Mouse (Mus musculus): Measurements from ENCODE around the gene Gpx5. TPM values are rescaled to one million over a fixed set of nuclear protein-coding genes. Genes with fewer than 3 reads are reported as not detected.
A peak's percentile ranks its signal among the peaks of the same experiment; 100 is the strongest.

Gpx5 gene
- polyA plus RNA-seq, 1 experiment from 2014 or later, result not detected

GRCm38 (mm10) chr13:21244089-21244488, 48.4 kb downstream of the Gpx5 start:
- 86% methylated on average over 5 of the region's 5 CpGs for WGBS

GRCm38 (mm10) chr13:21243196-21243595, 49.3 kb downstream of the Gpx5 start:
- WGBS, result 19% methylated on average over 13 of the region's 13 CpGs
- ATAC-seq, result no peak
- peak overlapping the region; percentile 18 for H3K4me3 ChIP-seq (ENCODE audit: low read length)
- no peak overlapping the region for H3K9ac ChIP-seq (ENCODE audit: low read depth, low read length)
- H3K27ac ChIP-seq (ENCODE audit: low read depth, low read length), result no peak overlapping the region
- H3K36me3 ChIP-seq (ENCODE audit: control insufficient read depth, insufficient read depth, low read length), result no peaks in the 10 kb centered on the region
- H3K4me1 ChIP-seq (ENCODE audit: control insufficient read depth, insufficient read depth, low read depth, low read length), result 0 out of 2 replicates have a peak, but pooled peaks cover 2% of the 10 kb centered on the region
- H3K9me3 ChIP-seq (ENCODE audit: control insufficient read depth, low read length), result no peaks in the 10 kb centered on the region
- peaks cover 8% of the 10 kb centered on the region; the same call in 1 of the 2 replicates for H3K27me3 ChIP-seq (replicated peaks; ENCODE audit: control insufficient read depth, insufficient read depth, low read length)
- peak overlapping the region; percentile 46 for H3K4me2 ChIP-seq (ENCODE audit: low read length)

More at GRCm38 (mm10) chr13:21244089-21244488, 48.4 kb downstream of the Gpx5 start:
- H3K4me2 ChIP-seq (ENCODE audit: low read length), result no peak overlapping the region
- no peaks in the 10 kb centered on the region for H3K36me3 ChIP-seq (ENCODE audit: control insufficient read depth, insufficient read depth, low read length)
- no peak overlapping the region for H3K27ac ChIP-seq (ENCODE audit: low read depth, low read length)
- H3K4me3 ChIP-seq (ENCODE audit: low read length), result no peak overlapping the region
- ATAC-seq, result no peak
- H3K4me1 ChIP-seq (ENCODE audit: control insufficient read depth, insufficient read depth, low read depth, low read length), result 0 out of 2 replicates have a peak, but pooled peaks cover 2% of the 10 kb centered on the region
- no peak overlapping the region for H3K9ac ChIP-seq (ENCODE audit: low read depth, low read length)
- no peaks in the 10 kb centered on the region for H3K9me3 ChIP-seq (ENCODE audit: control insufficient read depth, low read length)
- H3K27me3 ChIP-seq (replicated peaks; ENCODE audit: control insufficient read depth, insufficient read depth, low read length), result peaks cover 8% of the 10 kb centered on the region; the same call in 1 of the 2 replicates

- no peaks in the 10 kb centered on the region for H3K9me3 ChIP-seq (ENCODE audit: control insufficient read depth, low read length)
- H3K27me3 ChIP-seq (replicated peaks; ENCODE audit: control insufficient read depth, insufficient read depth, low read length), result peaks cover 8% of the 10 kb centered on the region; the same call in 1 of the 2 replicates
- H3K36me3 ChIP-seq (ENCODE audit: control insufficient read depth, insufficient read depth, low read length), result no peaks in the 10 kb centered on the region
- 0 out of 2 replicates have a peak, but pooled peaks cover 2% of the 10 kb centered on the region for H3K4me1 ChIP-seq (ENCODE audit: control insufficient read depth, insufficient read depth, low read depth, low read length)
- WGBS, result 7% methylated on average over 16 of the region's 16 CpGs
- H3K4me3 ChIP-seq (ENCODE audit: low read length), result peak overlapping the region; percentile 18
- H3K27ac ChIP-seq (ENCODE audit: low read depth, low read length), result no peak overlapping the region
- H3K9ac ChIP-seq (ENCODE audit: low read depth, low read length), result no peak overlapping the region
- H3K4me2 ChIP-seq (ENCODE audit: low read length), result peak overlapping the region; percentile 46
- no peak for ATAC-seq
Observed at GRCm38 (mm10) chr13:21242408-21243125, 50.0 kb downstream of the Gpx5 start.

- H3K9me3 ChIP-seq (ENCODE audit: control insufficient read depth, low read length), result no peaks in the 10 kb centered on the region
- peak; percentile 73 for ATAC-seq
- H3K9ac ChIP-seq (ENCODE audit: low read depth, low read length), result no peak overlapping the region
- 12% methylated on average over 7 of the region's 7 CpGs for WGBS
- H3K27ac ChIP-seq (ENCODE audit: low read depth, low read length), result no peak overlapping the region
- H3K36me3 ChIP-seq (ENCODE audit: control insufficient read depth, insufficient read depth, low read length), result no peaks in the 10 kb centered on the region
- H3K27me3 ChIP-seq (replicated peaks; ENCODE audit: control insufficient read depth, insufficient read depth, low read length), result peaks cover 8% of the 10 kb centered on the region; the same call in 1 of the 2 replicates
- H3K4me2 ChIP-seq (ENCODE audit: low read length), result no peak overlapping the region
- H3K4me3 ChIP-seq (ENCODE audit: low read length), result no peak overlapping the region
- H3K4me1 ChIP-seq (ENCODE audit: control insufficient read depth, insufficient read depth, low read depth, low read length), result 0 out of 2 replicates have a peak, but pooled peaks cover 2% of the 10 kb centered on the region
Observed at GRCm38 (mm10) chr13:21240788-21241187, 51.7 kb downstream of the Gpx5 start.

GRCm38 (mm10) chr13:21237161-21237560, 55.4 kb downstream of the Gpx5 start:
- WGBS, result 86% methylated on average over 6 of the region's 6 CpGs
- Histone ChIP-seq H3K9me3 (ENCODE audit: control insufficient read depth, low read length) (no peaks in the 10 kb centered on the region), H3K27me3 (replicated peaks; ENCODE audit: control insufficient read depth, insufficient read depth, low read length) (no peaks in the 10 kb centered on the region; the same call in 1 of the 2 replicates), H3K4me3 (ENCODE audit: low read length) (no peak overlapping the region), H3K36me3 (ENCODE audit: control insufficient read depth, insufficient read depth, low read length) (no peaks in the 10 kb centered on the region), H3K4me1 (ENCODE audit: control insufficient read depth, insufficient read depth, low read depth, low read length) (no peaks in the 10 kb centered on the region; the same call in 1 of the 2 replicates), H3K9ac (ENCODE audit: low read depth, low read length) (no peak overlapping the region), H3K4me2 (ENCODE audit: low read length) (no peak overlapping the region), H3K27ac (ENCODE audit: low read depth, low read length) (no peak overlapping the region)
- no peak for ATAC-seq

GRCm38 (mm10) chr13:21236714-21237113, 55.8 kb downstream of the Gpx5 start:
- 68% methylated on average over 2 of the region's 2 CpGs for WGBS
- H3K4me1 ChIP-seq (ENCODE audit: control insufficient read depth, insufficient read depth, low read depth, low read length), result no peaks in the 10 kb centered on the region; the same call in 1 of the 2 replicates

More at GRCm38 (mm10) chr13:21236714-21237113, 55.8 kb downstream of the Gpx5 start:
- Histone ChIP-seq H3K4me2 (ENCODE audit: low read length) (no peak overlapping the region), H3K9ac (ENCODE audit: low read depth, low read length) (no peak overlapping the region), H3K4me3 (ENCODE audit: low read length) (no peak overlapping the region), H3K27ac (ENCODE audit: low read depth, low read length) (no peak overlapping the region), H3K27me3 (replicated peaks; ENCODE audit: control insufficient read depth, insufficient read depth, low read length) (no peaks in the 10 kb centered on the region), H3K36me3 (ENCODE audit: control insufficient read depth, insufficient read depth, low read length) (no peaks in the 10 kb centered on the region), H3K9me3 (ENCODE audit: control insufficient read depth, low read length) (no peaks in the 10 kb centered on the region)
- ATAC-seq, result no peak

Other genes with a start within 250 kb of the Gpx5 start
- gene Olfr1370, start 217.8 kb downstream of the Gpx5 start, polyA plus RNA-seq (2015; fragmentation: Nextera tagmentation; extraction: Ambion mirVana), result not detected in 2 replicates
- gene Olfr1369-ps1, start 181.2 kb downstream of the Gpx5 start, polyA plus RNA-seq (2015; fragmentation: Nextera tagmentation; extraction: Ambion mirVana), result 0.04 and 0.05 TPM in 2 replicates
- gene Olfr263, start 163.1 kb downstream of the Gpx5 start, polyA plus RNA-seq (2015; fragmentation: Nextera tagmentation; extraction: Ambion mirVana), result not detected in 2 replicates
- not detected in 2 replicates for gene Olfr1368, start 146.9 kb downstream of the Gpx5 start, polyA plus RNA-seq (2015; fragmentation: Nextera tagmentation; extraction: Ambion mirVana)
- 70.1 and 75.0 TPM in 2 replicates for gene Trim27, start 113.3 kb downstream of the Gpx5 start, polyA plus RNA-seq (2015; fragmentation: Nextera tagmentation; extraction: Ambion mirVana)
- 0.26 and 0.64 TPM in 2 replicates for gene Gpx6, start 19.4 kb upstream of the Gpx5 start, polyA plus RNA-seq (2015; fragmentation: Nextera tagmentation; extraction: Ambion mirVana)
- gene Olfr1367, start 54.2 kb upstream of the Gpx5 start, polyA plus RNA-seq (2015; fragmentation: Nextera tagmentation; extraction: Ambion mirVana), result not detected in 2 replicates
- 10.1 and 12.0 TPM in 2 replicates for gene Zscan12, start 70.1 kb upstream of the Gpx5 start, polyA plus RNA-seq (2015; fragmentation: Nextera tagmentation; extraction: Ambion mirVana)
- gene Zkscan3, start 110.0 kb upstream of the Gpx5 start, polyA plus RNA-seq (2015; fragmentation: Nextera tagmentation; extraction: Ambion mirVana), result 60.5 and 63.0 TPM in 2 replicates
- 2.8 and 3.5 TPM in 2 replicates for gene Pgbd1, start 148.3 kb upstream of the Gpx5 start, polyA plus RNA-seq (2015; fragmentation: Nextera tagmentation; extraction: Ambion mirVana)
- 17.6 and 20.6 TPM in 2 replicates for gene Zscan26, start 161.0 kb upstream of the Gpx5 start, polyA plus RNA-seq (2015; fragmentation: Nextera tagmentation; extraction: Ambion mirVana)
- 2.5 and 3.2 TPM in 2 replicates for gene Nkapl, start 175.8 kb upstream of the Gpx5 start, polyA plus RNA-seq (2015; fragmentation: Nextera tagmentation; extraction: Ambion mirVana)
- 10.8 and 11.3 TPM in 2 replicates for gene Zkscan4, start 186.2 kb upstream of the Gpx5 start, polyA plus RNA-seq (2015; fragmentation: Nextera tagmentation; extraction: Ambion mirVana)
- not detected in 2 replicates for gene Gm10065, start 186.7 kb upstream of the Gpx5 start, polyA plus RNA-seq (2015; fragmentation: Nextera tagmentation; extraction: Ambion mirVana)
- 0.64 and 2.0 TPM in 2 replicates for gene AK157302, start 202.5 kb upstream of the Gpx5 start, polyA plus RNA-seq (2015; fragmentation: Nextera tagmentation; extraction: Ambion mirVana)
- 6.5 and 23.7 TPM in 2 replicates for gene Gm11273, start 208.7 kb upstream of the Gpx5 start, polyA plus RNA-seq (2015; fragmentation: Nextera tagmentation; extraction: Ambion mirVana)
- gene Zkscan8, start 238.4 kb upstream of the Gpx5 start, polyA plus RNA-seq (2015; fragmentation: Nextera tagmentation; extraction: Ambion mirVana), result 4.3 and 4.4 TPM in 2 replicates